Mouse (Mus musculus) splenic B cell, adult 2 months (primary cell): ENCODE results near the gene Lrrtm4.

Experiments
- DNase-seq: peaks from one replicate; pipeline ENCODE4 v3.0.0-alpha.2; 2011; ENCODE audit warnings: low read depth, low spot score
- H3K27me3 ChIP-seq: 2 replicates; pipeline ENCODE4 v1.6.1; 2012; ENCODE audit warnings: mild to moderate bottlenecking, low read length, moderate library complexity, mixed read lengths; ENCODE audit not compliant: control insufficient read depth, poor library complexity, insufficient read depth, severe bottlenecking
- H3K36me3 ChIP-seq: 2 replicates; pipeline ENCODE4 v1.6.1; 2012; ENCODE audit warnings: mild to moderate bottlenecking, low read length, moderate library complexity, mixed read lengths; ENCODE audit not compliant: control insufficient read depth, poor library complexity, insufficient read depth, severe bottlenecking

Gene Lrrtm4

DNA sequence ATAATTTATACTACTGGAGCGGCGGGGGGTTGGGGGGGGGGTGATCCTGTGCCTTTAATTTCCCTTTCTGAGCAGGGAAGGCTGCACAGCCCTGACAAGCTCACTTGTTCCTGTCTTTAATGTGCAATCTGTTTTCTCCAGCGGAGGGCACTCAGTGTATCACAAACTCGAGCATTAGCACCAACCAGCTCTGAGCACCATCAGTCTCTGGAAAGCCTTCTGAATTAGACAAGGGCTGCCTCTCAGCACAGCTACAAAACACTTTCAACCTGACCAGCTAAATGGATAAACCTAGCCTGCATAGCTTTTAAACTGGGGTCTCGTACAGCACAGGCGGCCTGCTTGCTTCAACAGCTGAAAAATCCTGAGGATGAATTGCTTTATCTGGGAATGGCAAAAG is at the start of gene Lrrtm4:
Gene Lrrtm4, plus strand, starts transcription at position 113 of the 400 bp plus-strand sequence.
- Histone ChIP-seq H3K36me3 (no peaks in the 10 kb centered on the region), H3K27me3 (no peaks in the 10 kb centered on the region)
- no peak for DNase-seq

GRCm38 (mm10) chr6:80019189-80019860 is 648 bp downstream of the Lrrtm4 start:
- H3K27me3 ChIP-seq, result no peaks in the 10 kb centered on the region
- no peak for DNase-seq
- no peaks in the 10 kb centered on the region for H3K36me3 ChIP-seq

- no peaks in the 10 kb centered on the region for H3K36me3 ChIP-seq
- DNase-seq, result no peak
- no peaks in the 10 kb centered on the region for H3K27me3 ChIP-seq
These were observed 1.2 kb downstream of the Lrrtm4 start for GRCm38 (mm10) chr6:80019861-80020230.

DNA sequence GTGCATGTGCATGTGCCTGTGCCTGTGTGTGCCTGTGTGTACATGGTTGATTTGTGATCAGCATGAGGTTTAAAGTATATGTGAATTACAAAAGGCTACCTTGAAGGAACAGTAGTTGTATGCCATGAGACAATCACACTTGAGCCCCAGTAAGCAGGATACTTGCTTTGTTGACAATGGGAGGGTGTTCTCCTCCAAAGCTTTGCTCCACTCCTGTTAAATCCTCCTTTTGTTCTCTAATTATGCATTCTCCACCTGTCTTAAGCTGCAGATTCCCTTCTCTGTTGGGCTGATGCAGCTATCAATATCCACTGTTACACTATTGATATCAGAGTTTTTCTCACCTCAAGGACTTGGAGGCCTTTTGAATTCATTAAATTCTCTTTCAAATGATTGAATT is 38.2 kb downstream of the Lrrtm4 start:
- no peak for DNase-seq
- H3K27me3 ChIP-seq, result no peaks in the 10 kb centered on the region
- no peaks in the 10 kb centered on the region for H3K36me3 ChIP-seq

GRCm38 (mm10) chr6:80078001-80078400 is 59.3 kb downstream of the Lrrtm4 start:
- no peaks in the 10 kb centered on the region for H3K27me3 ChIP-seq
- no peak for DNase-seq
- H3K36me3 ChIP-seq, result no peaks in the 10 kb centered on the region

GRCm38 (mm10) chr6:80079290-80079689 is 60.6 kb downstream of the Lrrtm4 start:
- DNase-seq, result no peak
- no peaks in the 10 kb centered on the region for H3K36me3 ChIP-seq
- no peaks in the 10 kb centered on the region for H3K27me3 ChIP-seq

- Histone ChIP-seq H3K27me3 (no peaks in the 10 kb centered on the region), H3K36me3 (no peaks in the 10 kb centered on the region)
- DNase-seq, result no peak
These were observed 76.2 kb downstream of the Lrrtm4 start for GRCm38 (mm10) chr6:80094909-80095308.

- H3K27me3 ChIP-seq, result no peaks in the 10 kb centered on the region
- no peaks in the 10 kb centered on the region for H3K36me3 ChIP-seq
- no peak for DNase-seq
These were observed 86.7 kb downstream of the Lrrtm4 start for GRCm38 (mm10) chr6:80105343-80105742.

DNA sequence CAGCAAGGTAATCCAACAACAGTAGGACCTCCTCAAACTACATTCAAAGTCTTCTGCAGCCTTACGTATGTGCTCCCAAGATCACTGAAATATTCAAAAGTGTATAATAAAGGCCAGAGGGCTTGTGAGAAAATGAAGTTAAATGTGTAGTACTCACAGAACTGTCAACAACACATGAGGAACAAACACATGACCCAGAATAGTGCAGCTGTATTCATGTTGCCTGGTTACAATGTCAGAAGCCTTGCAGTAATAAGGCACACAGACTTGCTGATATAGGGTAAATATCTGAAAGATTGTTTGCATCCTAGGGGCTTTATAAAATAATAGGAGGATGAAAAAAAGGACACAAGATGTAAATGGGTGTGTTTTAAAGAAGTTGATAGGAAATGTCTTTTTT is 87.2 kb downstream of the Lrrtm4 start:
- no peak for DNase-seq
- Histone ChIP-seq H3K27me3 (no peaks in the 10 kb centered on the region), H3K36me3 (no peaks in the 10 kb centered on the region)

- Histone ChIP-seq H3K27me3 (no peaks in the 10 kb centered on the region), H3K36me3 (no peaks in the 10 kb centered on the region)
- DNase-seq, result no peak
These were observed 107.7 kb downstream of the Lrrtm4 start for GRCm38 (mm10) chr6:80126419-80126818.

DNA sequence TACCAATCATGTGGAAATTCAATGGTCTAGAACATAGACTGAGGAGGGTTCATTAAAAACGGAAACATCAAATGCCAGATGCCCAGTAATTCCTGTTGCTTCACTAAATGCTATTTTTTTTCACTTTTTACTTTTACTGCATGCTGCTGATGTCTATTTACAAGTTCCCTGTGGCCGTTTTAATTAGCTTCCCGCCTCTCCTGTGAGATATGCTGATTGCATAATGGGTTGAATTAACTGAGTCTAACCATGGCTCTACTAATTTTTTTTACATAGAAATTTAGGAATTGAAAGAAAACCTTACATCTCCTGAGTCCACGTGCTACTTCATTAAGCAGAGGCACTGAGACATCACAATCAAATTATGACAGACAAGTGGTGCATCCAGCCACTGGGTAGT is 143.9 kb downstream of the Lrrtm4 start:
- no peaks in the 10 kb centered on the region for H3K27me3 ChIP-seq
- no peaks in the 10 kb centered on the region for H3K36me3 ChIP-seq
- no peak for DNase-seq

DNA sequence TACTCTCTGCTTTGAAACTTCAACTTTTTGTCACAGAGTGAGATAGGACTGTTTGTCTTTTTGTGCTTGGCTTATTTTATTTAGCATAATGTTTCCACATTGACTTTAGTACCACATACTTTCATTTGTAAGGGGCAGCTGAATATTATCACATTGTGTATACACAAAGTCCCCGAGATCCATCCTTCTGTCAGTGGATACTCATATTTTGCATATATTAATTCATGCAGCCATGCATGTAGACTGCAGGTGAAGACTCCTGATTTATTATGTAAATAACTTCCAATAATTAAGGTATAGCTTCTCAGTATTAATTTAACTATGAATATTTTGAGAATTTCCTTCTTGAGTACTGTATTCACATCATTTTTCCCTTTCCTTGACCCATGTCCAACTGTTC is 163.2 kb downstream of the Lrrtm4 start:
- Histone ChIP-seq H3K27me3 (no peaks in the 10 kb centered on the region), H3K36me3 (no peaks in the 10 kb centered on the region)
- no peak for DNase-seq

DNA sequence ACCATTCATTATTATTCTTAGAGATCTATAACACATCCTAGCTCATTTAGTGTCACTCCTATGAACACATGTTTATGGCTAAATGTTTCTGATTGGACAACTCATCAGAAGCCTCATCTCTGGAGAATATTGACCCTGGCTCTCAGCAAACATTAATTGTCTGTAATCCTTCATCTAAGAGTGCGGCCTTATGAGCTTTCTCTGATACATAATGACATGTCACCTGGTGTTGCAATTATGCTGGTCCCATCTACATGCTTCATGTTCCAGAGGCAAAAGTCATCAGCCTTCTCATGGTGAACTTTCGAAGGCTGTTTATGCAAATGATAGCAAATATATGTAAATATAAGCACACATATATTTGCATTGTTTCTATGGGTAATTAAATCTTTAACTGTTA is 163.7 kb downstream of the Lrrtm4 start:
- H3K27me3 ChIP-seq, result no peaks in the 10 kb centered on the region
- DNase-seq, result no peak

DNA sequence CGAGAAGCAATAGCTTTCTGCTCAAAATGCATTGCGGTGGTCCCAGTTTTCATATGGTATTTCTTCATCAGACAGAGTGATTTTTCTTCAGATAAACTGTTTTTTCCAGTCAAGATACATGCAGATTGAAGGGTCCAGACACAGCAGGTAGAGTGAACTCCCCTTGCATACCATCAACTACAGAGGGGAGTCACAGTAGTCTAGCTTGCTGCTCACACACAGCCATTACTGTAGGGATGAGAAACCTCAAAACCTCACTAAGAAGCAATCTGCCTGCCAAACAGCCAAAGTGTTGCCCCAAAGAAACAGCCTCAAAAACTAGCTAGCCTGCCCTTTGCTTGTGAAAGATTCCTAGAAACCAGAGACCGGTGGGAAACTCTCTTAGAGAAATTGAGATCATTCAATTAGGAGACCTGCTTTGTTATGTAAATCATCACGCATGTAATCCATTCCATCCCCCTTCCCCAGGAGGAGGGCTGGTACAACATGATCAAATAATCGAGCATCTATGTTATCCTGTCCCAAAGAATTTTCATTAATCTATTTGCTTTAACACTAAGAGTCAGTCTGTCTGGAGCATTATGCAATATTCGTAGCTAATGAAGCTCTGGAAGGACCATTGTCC is 166.9 kb downstream of the Lrrtm4 start:
- Histone ChIP-seq H3K27me3 (no peaks in the 10 kb centered on the region), H3K36me3 (no peaks in the 10 kb centered on the region)
- no peak for DNase-seq

More for the DNA sequence above, 163.7 kb downstream of the Lrrtm4 start:
- H3K36me3 ChIP-seq, result no peaks in the 10 kb centered on the region

DNA sequence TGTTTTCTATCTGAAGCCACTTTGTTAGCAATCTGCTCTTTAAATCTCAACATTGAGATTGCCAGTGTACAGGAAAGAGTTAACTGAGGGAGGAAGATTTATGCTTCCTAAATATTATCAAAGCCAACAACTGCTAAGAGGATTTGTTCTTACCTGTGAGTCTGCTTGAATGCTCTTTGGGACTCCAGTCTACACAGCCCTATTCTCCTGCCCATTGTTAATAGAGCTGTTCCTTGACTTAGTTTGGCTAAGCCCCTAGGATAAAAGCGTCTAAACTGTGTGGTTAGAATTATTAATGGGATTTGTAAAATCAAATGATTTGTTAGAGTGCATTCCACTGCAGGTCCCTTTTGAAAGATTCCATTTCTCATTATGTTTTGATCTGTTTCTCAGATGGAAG is 168.1 kb downstream of the Lrrtm4 start:
- Histone ChIP-seq H3K36me3 (no peaks in the 10 kb centered on the region), H3K27me3 (no peaks in the 10 kb centered on the region)
- DNase-seq, result no peak

DNA sequence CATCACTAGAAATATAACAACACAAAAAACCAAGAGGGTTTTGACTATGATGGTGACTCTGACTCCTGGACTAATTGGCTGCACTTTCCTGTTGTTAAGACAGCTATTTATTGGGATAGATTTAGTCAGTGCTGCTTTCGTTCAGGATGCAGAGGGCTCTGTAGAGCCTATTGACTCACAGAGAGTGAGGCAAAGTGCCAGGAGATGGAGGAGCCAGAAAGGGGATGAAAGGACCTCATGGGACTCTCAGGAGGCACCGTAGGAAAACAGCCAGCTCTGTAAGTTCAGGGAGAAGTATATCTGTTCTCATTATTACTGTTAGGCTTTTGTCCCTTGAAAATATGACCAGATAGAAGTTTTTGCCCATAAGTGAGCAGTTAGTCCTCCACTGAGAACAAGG is 190.8 kb downstream of the Lrrtm4 start:
- Histone ChIP-seq H3K36me3 (no peaks in the 10 kb centered on the region), H3K27me3 (no peaks in the 10 kb centered on the region)
- no peak for DNase-seq
